Mouse (Mus musculus): ENCODE measurements around the gene Ctnnbl1. TPM values are rescaled to one million over a fixed set of nuclear protein-coding genes. Genes with fewer than 3 reads are reported as not detected.

Ctnnbl1 gene
- polyA plus RNA-seq, 1 experiment from 2014 or later = 97.1 TPM

DNA sequence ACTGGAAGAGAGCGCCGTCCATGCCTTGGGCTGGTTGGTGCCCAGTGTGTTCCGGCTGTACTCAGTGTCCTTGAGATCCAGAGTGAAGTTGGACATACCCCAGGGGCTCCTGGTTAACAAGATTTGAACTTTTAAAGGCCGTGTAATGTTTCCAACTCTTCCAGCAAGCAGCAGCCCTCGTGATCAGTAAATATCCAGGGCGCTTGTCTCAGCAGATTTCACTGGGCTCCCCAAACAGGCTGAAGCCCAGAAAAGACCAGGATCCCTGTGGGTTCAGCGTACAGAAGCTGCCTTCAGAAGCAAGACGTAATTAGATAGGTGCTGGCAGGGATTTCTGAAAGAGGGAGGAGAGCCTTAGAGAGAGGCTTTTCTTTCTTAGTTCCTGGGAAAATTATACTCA is 137.9 kb downstream of the Ctnnbl1 start:
- Histone ChIP-seq H3K27me3 (ENCODE audit: control insufficient read depth, insufficient read depth, low read length) (no peaks in the 10 kb centered on the region), H3K9me3 (replicated peaks; ENCODE audit: control insufficient read depth, low read length) (no peaks in the 10 kb centered on the region), H3K9ac (replicated peaks; ENCODE audit: low read length) (no peak overlapping the region), H3K4me1 (ENCODE audit: control insufficient read depth, insufficient read depth, low read length) (no peaks in the 10 kb centered on the region), H3K27ac (replicated peaks; ENCODE audit: low read depth, low read length) (no peak overlapping the region), H3K4me3 (ENCODE audit: low read depth, low read length) (no peak overlapping the region), H3K36me3 (replicated peaks; ENCODE audit: control insufficient read depth, insufficient read depth, low read depth, low read length) (no peaks in the 10 kb centered on the region), H3K4me2 (ENCODE audit: low read depth, low read length) (no peak overlapping the region)
- 64% methylated on average over 8 of the region's 8 CpGs for WGBS
- no peak for ATAC-seq (replicated peaks; ENCODE audit: insufficient number of reproducible peaks, low FRiP score, low TSS enrichment, low read depth)
- no peak for DNase-seq (ENCODE audit: low spot score)

DNA sequence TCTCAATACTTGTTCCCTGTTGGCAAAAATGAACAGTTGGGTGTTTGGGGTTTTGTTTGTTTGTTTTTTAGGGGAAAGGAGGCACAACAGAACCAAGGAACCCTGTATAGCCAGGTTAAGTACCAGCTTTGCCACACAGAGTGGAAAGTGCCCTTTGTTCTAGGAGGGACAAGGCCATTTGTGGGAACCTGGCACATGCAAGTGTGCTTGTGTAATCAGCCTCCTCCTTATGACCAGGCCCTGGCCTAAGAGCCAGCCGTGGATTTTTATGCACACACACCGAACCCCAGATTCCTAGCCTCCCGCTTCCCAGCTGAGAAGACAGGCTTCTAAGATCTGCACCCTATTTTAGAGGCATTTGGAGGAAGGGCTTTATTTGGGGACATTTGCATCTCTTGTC is 140.2 kb downstream of the Ctnnbl1 start:
- no peak for DNase-seq (ENCODE audit: low spot score)
- H3K36me3 ChIP-seq (replicated peaks; ENCODE audit: control insufficient read depth, insufficient read depth, low read depth, low read length) = no peaks in the 10 kb centered on the region
- H3K9ac ChIP-seq (replicated peaks; ENCODE audit: low read length) = no peak overlapping the region

DNA sequence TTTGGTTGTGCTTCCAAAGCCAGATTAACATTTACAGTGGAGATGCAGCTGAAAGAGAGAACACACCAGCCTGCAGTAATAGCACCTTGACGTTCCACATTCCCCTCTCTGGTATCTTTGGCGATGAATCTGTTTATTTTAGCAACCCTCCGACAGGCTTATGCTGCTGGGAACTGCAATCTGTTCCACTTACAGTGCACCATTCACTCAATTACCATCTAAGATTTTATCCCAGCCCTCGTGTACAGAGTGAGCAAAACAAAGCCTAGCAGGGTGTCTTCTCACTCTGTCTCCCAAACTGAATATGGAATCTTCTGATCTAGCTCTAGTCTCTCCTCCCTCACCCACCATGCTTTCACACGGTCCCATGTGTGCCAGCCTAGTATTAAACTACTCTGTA is 140.8 kb downstream of the Ctnnbl1 start:
- H3K27ac ChIP-seq (replicated peaks; ENCODE audit: low read depth, low read length) = no peak overlapping the region
- H3K4me2 ChIP-seq (ENCODE audit: low read depth, low read length) = no peak overlapping the region
- no peak for ATAC-seq (replicated peaks; ENCODE audit: insufficient number of reproducible peaks, low FRiP score, low TSS enrichment, low read depth)
- no peaks in the 10 kb centered on the region for H3K9me3 ChIP-seq (replicated peaks; ENCODE audit: control insufficient read depth, low read length)
- WGBS = 75% methylated on average over 5 of the region's 5 CpGs
- no peaks in the 10 kb centered on the region for H3K4me1 ChIP-seq (ENCODE audit: control insufficient read depth, insufficient read depth, low read length)
- no peak overlapping the region for H3K4me3 ChIP-seq (ENCODE audit: low read depth, low read length)
- no peak for DNase-seq (ENCODE audit: low spot score)
- H3K9ac ChIP-seq (replicated peaks; ENCODE audit: low read length) = no peak overlapping the region
- no peaks in the 10 kb centered on the region for H3K27me3 ChIP-seq (ENCODE audit: control insufficient read depth, insufficient read depth, low read length)
- H3K36me3 ChIP-seq (replicated peaks; ENCODE audit: control insufficient read depth, insufficient read depth, low read depth, low read length) = no peaks in the 10 kb centered on the region

More for the DNA sequence above, 140.2 kb downstream of the Ctnnbl1 start:
- no peak for ATAC-seq (replicated peaks; ENCODE audit: insufficient number of reproducible peaks, low FRiP score, low TSS enrichment, low read depth)
- no peaks in the 10 kb centered on the region for H3K9me3 ChIP-seq (replicated peaks; ENCODE audit: control insufficient read depth, low read length)
- WGBS = 89% methylated on average over 3 of the region's 3 CpGs
- no peak overlapping the region for H3K4me2 ChIP-seq (ENCODE audit: low read depth, low read length)
- no peaks in the 10 kb centered on the region for H3K27me3 ChIP-seq (ENCODE audit: control insufficient read depth, insufficient read depth, low read length)
- H3K4me1 ChIP-seq (ENCODE audit: control insufficient read depth, insufficient read depth, low read length) = no peaks in the 10 kb centered on the region
- H3K4me3 ChIP-seq (ENCODE audit: low read depth, low read length) = no peak overlapping the region
- no peak overlapping the region for H3K27ac ChIP-seq (replicated peaks; ENCODE audit: low read depth, low read length)

DNA sequence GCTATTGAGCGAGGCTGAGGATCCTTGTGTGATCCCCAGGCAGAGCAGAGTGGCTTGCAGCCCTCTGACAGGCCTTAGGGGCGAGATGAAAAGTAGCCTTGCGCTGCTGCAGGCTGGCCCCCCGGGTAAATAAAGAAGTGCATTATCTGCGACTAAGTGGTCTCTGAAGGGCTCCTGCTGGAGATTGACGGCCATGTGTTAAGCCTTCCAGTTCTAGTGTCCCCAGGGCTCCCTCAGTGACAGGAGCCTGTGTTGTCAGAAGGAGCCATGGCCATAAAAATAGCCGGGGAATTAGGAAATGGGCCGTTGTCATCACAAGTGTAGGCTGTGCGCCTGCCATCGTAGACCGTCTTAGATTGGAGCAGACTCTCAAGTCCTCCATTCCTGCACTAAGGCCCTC is 144.7 kb downstream of the Ctnnbl1 start:
- H3K4me3 ChIP-seq (ENCODE audit: low read depth, low read length) = no peak overlapping the region
- no peaks in the 10 kb centered on the region for H3K9me3 ChIP-seq (replicated peaks; ENCODE audit: control insufficient read depth, low read length)
- no peak overlapping the region for H3K27ac ChIP-seq (replicated peaks; ENCODE audit: low read depth, low read length)
- H3K4me1 ChIP-seq (ENCODE audit: control insufficient read depth, insufficient read depth, low read length) = no peaks in the 10 kb centered on the region
- no peaks in the 10 kb centered on the region for H3K36me3 ChIP-seq (replicated peaks; ENCODE audit: control insufficient read depth, insufficient read depth, low read depth, low read length)
- DNase-seq (ENCODE audit: low spot score) (no peak), ATAC-seq (replicated peaks; ENCODE audit: insufficient number of reproducible peaks, low FRiP score, low TSS enrichment, low read depth) (0 out of 2 replicates have a peak, but pooled peaks have one; percentile 44)
- WGBS = 22% methylated on average over 11 of the region's 11 CpGs
- no peak overlapping the region for H3K9ac ChIP-seq (replicated peaks; ENCODE audit: low read length)
- no peaks in the 10 kb centered on the region for H3K27me3 ChIP-seq (ENCODE audit: control insufficient read depth, insufficient read depth, low read length)
- no peak overlapping the region for H3K4me2 ChIP-seq (ENCODE audit: low read depth, low read length)

DNA sequence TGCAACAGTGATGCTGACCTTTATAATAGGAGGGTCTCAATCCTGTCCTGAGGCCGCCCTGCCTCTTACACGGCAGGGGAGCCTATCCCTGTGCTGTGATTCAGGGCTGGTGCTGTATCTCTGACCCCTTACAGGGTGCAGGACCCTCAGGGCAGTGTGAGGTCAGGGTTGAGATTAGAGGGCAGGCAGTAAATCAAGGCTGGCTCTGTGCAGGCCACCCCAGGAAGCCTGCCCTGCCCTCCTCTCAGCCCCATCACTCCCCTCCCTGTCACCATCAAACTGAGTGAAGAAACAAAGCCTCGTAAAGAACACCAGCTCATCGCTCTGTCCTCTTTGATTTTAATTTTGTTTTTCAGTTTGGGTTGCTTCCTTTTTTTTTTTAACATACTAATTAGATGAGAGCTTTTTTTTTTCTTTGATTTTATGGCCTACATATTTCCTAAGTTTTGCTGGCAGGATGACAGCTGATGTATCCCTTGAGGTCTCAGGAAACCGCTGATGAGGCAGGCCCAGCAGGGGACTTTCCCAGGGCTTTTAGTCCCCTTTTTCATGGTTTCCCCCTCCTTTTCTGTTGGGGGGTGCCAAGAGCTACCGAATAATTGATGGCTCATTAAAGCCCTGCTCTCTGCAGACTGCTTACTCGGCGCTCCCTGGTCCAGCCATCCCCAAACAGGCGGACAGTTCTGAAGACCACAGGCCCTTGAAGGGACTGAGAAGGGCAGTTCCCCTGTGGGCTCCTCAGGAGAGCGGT is 150.2 kb downstream of the Ctnnbl1 start:
- ATAC-seq (replicated peaks; ENCODE audit: insufficient number of reproducible peaks, low FRiP score, low TSS enrichment, low read depth) = no peak
- H3K4me1 ChIP-seq (ENCODE audit: control insufficient read depth, insufficient read depth, low read length) = no peaks in the 10 kb centered on the region; the same call in 1 of the 2 replicates
- WGBS = 26% methylated on average over 10 of the region's 10 CpGs

DNA sequence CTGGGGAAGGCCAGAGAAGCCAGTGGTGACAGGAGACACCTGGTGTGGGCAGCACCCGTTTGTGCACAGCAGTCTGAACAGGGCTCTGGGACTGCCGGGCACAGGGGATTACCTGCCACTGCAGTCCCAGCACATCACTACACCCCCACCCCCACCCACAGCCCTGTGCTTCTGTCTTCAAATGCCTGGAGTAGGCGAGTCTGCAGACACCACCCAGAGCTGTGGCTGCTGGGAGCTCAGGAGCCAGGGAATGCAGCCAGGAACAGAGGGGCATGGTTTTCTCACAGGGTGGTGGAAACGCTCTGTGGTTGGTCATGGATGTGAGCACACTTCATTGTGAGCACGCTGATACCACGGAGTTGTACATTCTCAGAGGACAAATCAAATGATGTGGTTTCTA is 154.0 kb downstream of the Ctnnbl1 start:
- WGBS = 84% methylated on average over 6 of the region's 6 CpGs
- no peaks in the 10 kb centered on the region for H3K9me3 ChIP-seq (replicated peaks; ENCODE audit: control insufficient read depth, low read length)
- no peak overlapping the region for H3K27ac ChIP-seq (replicated peaks; ENCODE audit: low read depth, low read length)
- H3K9ac ChIP-seq (replicated peaks; ENCODE audit: low read length) = no peak overlapping the region
- no peak overlapping the region for H3K4me2 ChIP-seq (ENCODE audit: low read depth, low read length)
- no peaks in the 10 kb centered on the region; the same call in 1 of the 2 replicates for H3K4me1 ChIP-seq (ENCODE audit: control insufficient read depth, insufficient read depth, low read length)
- ATAC-seq (replicated peaks; ENCODE audit: insufficient number of reproducible peaks, low FRiP score, low TSS enrichment, low read depth) (no peak), DNase-seq (ENCODE audit: low spot score) (no peak)
- H3K4me3 ChIP-seq (ENCODE audit: low read depth, low read length) = no peak overlapping the region
- no peaks in the 10 kb centered on the region for H3K36me3 ChIP-seq (replicated peaks; ENCODE audit: control insufficient read depth, insufficient read depth, low read depth, low read length)
- H3K27me3 ChIP-seq (ENCODE audit: control insufficient read depth, insufficient read depth, low read length) = no peaks in the 10 kb centered on the region

More for the DNA sequence above, 150.2 kb downstream of the Ctnnbl1 start:
- DNase-seq (ENCODE audit: low spot score) = no peak
- peak overlapping the region; percentile 35; the same call in 1 of the 2 replicates for H3K27ac ChIP-seq (replicated peaks; ENCODE audit: low read depth, low read length)
- H3K9me3 ChIP-seq (replicated peaks; ENCODE audit: control insufficient read depth, low read length) = no peaks in the 10 kb centered on the region
- H3K36me3 ChIP-seq (replicated peaks; ENCODE audit: control insufficient read depth, insufficient read depth, low read depth, low read length) = no peaks in the 10 kb centered on the region
- no peak overlapping the region for H3K4me2 ChIP-seq (ENCODE audit: low read depth, low read length)
- no peaks in the 10 kb centered on the region for H3K27me3 ChIP-seq (ENCODE audit: control insufficient read depth, insufficient read depth, low read length)
- H3K4me3 ChIP-seq (ENCODE audit: low read depth, low read length) = no peak overlapping the region
- H3K9ac ChIP-seq (replicated peaks; ENCODE audit: low read length) = no peak overlapping the region

DNA sequence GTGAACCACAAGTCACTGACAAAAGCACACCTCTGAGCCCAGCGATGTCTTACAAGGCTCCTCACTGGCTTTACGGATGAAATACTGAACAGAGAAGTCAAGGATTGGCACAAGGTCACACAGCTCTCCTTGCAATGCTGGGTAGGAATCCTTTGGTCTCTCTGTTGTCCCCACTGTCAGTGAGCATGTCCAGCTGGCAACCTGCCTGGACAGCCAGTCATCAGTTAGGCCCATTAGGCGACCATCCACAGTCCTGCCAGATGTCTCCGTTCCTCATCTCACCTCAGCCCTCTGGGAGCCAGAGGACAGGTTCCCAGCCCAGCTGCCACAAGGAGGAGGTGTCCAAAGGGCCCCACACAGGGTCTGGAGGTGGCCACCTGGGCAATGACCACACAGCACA is 159.9 kb downstream of the Ctnnbl1 start:
- no peaks in the 10 kb centered on the region for H3K4me1 ChIP-seq (ENCODE audit: control insufficient read depth, insufficient read depth, low read length)
- no peak overlapping the region for H3K27ac ChIP-seq (replicated peaks; ENCODE audit: low read depth, low read length)
- no peaks in the 10 kb centered on the region for H3K27me3 ChIP-seq (ENCODE audit: control insufficient read depth, insufficient read depth, low read length)
- H3K9ac ChIP-seq (replicated peaks; ENCODE audit: low read length) = no peak overlapping the region
- no peak overlapping the region for H3K4me3 ChIP-seq (ENCODE audit: low read depth, low read length)
- WGBS = 79% methylated on average over 4 of the region's 4 CpGs
- no peak overlapping the region for H3K4me2 ChIP-seq (ENCODE audit: low read depth, low read length)
- ATAC-seq (replicated peaks; ENCODE audit: insufficient number of reproducible peaks, low FRiP score, low TSS enrichment, low read depth) = no peak
- H3K9me3 ChIP-seq (replicated peaks; ENCODE audit: control insufficient read depth, low read length) = no peaks in the 10 kb centered on the region
- no peaks in the 10 kb centered on the region for H3K36me3 ChIP-seq (replicated peaks; ENCODE audit: control insufficient read depth, insufficient read depth, low read depth, low read length)
- no peak for DNase-seq (ENCODE audit: low spot score)

DNA sequence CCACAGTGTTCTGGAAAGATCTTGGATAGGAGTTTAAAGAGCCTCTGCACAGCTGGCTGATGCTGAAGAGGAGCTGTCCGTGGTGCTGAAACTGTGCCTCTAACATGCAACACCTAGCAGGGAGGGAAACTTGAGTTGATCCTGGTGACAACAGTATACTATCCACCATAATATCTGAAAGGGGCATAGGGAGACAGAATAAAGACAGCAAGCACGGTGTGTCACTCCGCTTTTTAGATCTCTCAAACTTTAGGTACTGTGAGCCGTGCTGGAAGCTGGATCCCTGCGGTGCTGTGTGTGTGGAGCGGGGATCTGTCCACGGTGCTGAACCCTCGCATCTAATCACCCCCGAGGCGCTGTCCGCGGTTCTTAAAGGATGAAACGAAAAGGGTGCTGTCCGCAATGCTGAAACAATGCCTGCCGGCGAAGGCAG is 176.0 kb downstream of the Ctnnbl1 start:
- no peak for ATAC-seq (replicated peaks; ENCODE audit: insufficient number of reproducible peaks, low FRiP score, low TSS enrichment, low read depth)
- H3K27ac ChIP-seq (replicated peaks; ENCODE audit: low read depth, low read length) = no peak overlapping the region
- peaks cover 31% of the 10 kb centered on the region for H3K27me3 ChIP-seq (ENCODE audit: control insufficient read depth, insufficient read depth, low read length)
- H3K9me3 ChIP-seq (replicated peaks; ENCODE audit: control insufficient read depth, low read length) = no peaks in the 10 kb centered on the region
- H3K4me2 ChIP-seq (ENCODE audit: low read depth, low read length) = no peak overlapping the region
- 0% methylated on average over 16 of the region's 16 CpGs for WGBS
- DNase-seq (ENCODE audit: low spot score) = peak; percentile 96
- H3K4me3 ChIP-seq (ENCODE audit: low read depth, low read length) = no peak overlapping the region
- H3K4me1 ChIP-seq (ENCODE audit: control insufficient read depth, insufficient read depth, low read length) = peaks cover 4% of the 10 kb centered on the region
- H3K36me3 ChIP-seq (replicated peaks; ENCODE audit: control insufficient read depth, insufficient read depth, low read depth, low read length) = no peaks in the 10 kb centered on the region
- H3K9ac ChIP-seq (replicated peaks; ENCODE audit: low read length) = no peak overlapping the region
